Mouse (Mus musculus) lung, adult 2 months (tissue): Measurements from ENCODE around the gene Klc2. TPM values are rescaled to one million over a fixed set of nuclear protein-coding genes. Genes with fewer than 3 reads are reported as not detected.
A peak's percentile ranks its signal among the peaks of the same experiment; 100 is the strongest.

Experiments
- DNase-seq: peaks from one replicate; pipeline ENCODE4 v3.0.0; 2022
- H3K4me1 ChIP-seq: fragments of 200-500 bp; 2 replicates; pipeline ENCODE4 v1.6.1; 2011; ENCODE audit warnings: low read length; ENCODE audit not compliant: control insufficient read depth, insufficient read depth
- H3K4me3 ChIP-seq: fragments of 200-500 bp; replicated peaks from 2 replicates; pipeline ENCODE3; 2011; ENCODE audit warnings: low read depth, mild to moderate bottlenecking, control low read depth, low read length; ENCODE audit errors: extremely low read depth
- CTCF ChIP-seq: fragments of 200-500 bp; IDR thresholded peaks from 2 replicates; pipeline ENCODE4 v1.5.1; 2011; ENCODE audit warnings: mild to moderate bottlenecking, low read length, control low read depth; ENCODE audit not compliant: insufficient read depth
- POLR2A ChIP-seq: fragments of 200-500 bp; IDR thresholded peaks from 2 replicates; pipeline ENCODE4 v1.6.1; 2011; ENCODE audit warnings: low read depth, mild to moderate bottlenecking, control low read depth, low read length, borderline replicate concordance; ENCODE audit errors: extremely low read depth
- WGBS: fragments of 180-500 bp; shearing (Covaris S2); methylation state at CpG from one replicate; pipeline ENCODE4 v1.1.7; 2018; 5-methylcytosine and 5-hydroxymethylcytosine counted together
- polyA plus RNA-seq: library from polyadenylated mRNA; depleted of rRNA; stranded (reverse); fragments of >200 nt; gene quantifications from 2 replicates; pipeline ENCODE4 v1.2.3, GENCODE M21; 2012

The Klc2 gene
- polyA plus RNA-seq, 1 experiment: 47.3 TPM

GRCm38 (mm10) chr19:5079279-5079678 lies 39.1 kb downstream of the Klc2 start:
- Histone ChIP-seq H3K4me1 (no peaks in the 10 kb centered on the region), H3K4me3 (no peak overlapping the region)
- TF ChIP-seq POLR2A (no peak), CTCF (no peak)
- no peak for DNase-seq
- 88% methylated on average over 1 of the region's 1 CpGs for WGBS

GRCm38 (mm10) chr19:5073518-5073917 lies 44.8 kb downstream of the Klc2 start:
- WGBS: 24% methylated on average over 5 of the region's 5 CpGs
- Histone ChIP-seq H3K4me1 (peaks cover 4% of the 10 kb centered on the region; the same call in 1 of the 2 replicates), H3K4me3 (no peak overlapping the region)
- TF ChIP-seq POLR2A (no peak), CTCF (no peak)
- DNase-seq: no peak

GRCm38 (mm10) chr19:5073028-5073427 lies 45.3 kb downstream of the Klc2 start:
- DNase-seq: peak; percentile 62
- WGBS: under 1% methylated on average over 15 of the region's 15 CpGs
- Histone ChIP-seq H3K4me3 (peak overlapping the region; percentile 69), H3K4me1 (peaks cover 7% of the 10 kb centered on the region; the same call in 1 of the 2 replicates)
- TF ChIP-seq POLR2A (no peak), CTCF (peak; percentile 58)

GRCm38 (mm10) chr19:5072389-5073019 lies 45.9 kb downstream of the Klc2 start:
- DNase-seq: no peak
- WGBS: 6% methylated on average over 20 of the region's 20 CpGs
- peaks cover 9% of the 10 kb centered on the region for H3K4me1 ChIP-seq
- TF ChIP-seq POLR2A: no peak
- peak overlapping the region; percentile 45 for H3K4me3 ChIP-seq

- Histone ChIP-seq H3K4me3 (peak overlapping the region; percentile 58), H3K4me1 (peaks cover 14% of the 10 kb centered on the region)
- peak; percentile 76 for DNase-seq
- TF ChIP-seq CTCF: no peak
- no peak for TF ChIP-seq POLR2A
- 3% methylated on average over 40 of the region's 40 CpGs for WGBS
These were observed 46.6 kb downstream of the Klc2 start for GRCm38 (mm10) chr19:5071545-5072369.

- 34% methylated on average over 11 of the region's 11 CpGs for WGBS
- DNase-seq: no peak
- Histone ChIP-seq H3K4me3 (no peak overlapping the region), H3K4me1 (peaks cover 14% of the 10 kb centered on the region)
- TF ChIP-seq POLR2A (no peak), CTCF (no peak)
These were observed 47.3 kb downstream of the Klc2 start for GRCm38 (mm10) chr19:5071077-5071476.

- DNase-seq: no peak
- H3K4me3 ChIP-seq: no peak overlapping the region
- TF ChIP-seq POLR2A (no peak), CTCF (no peak)
- peaks cover 14% of the 10 kb centered on the region for H3K4me1 ChIP-seq
- 80% methylated on average over 7 of the region's 7 CpGs for WGBS
These were observed 48.4 kb downstream of the Klc2 start for GRCm38 (mm10) chr19:5069978-5070377.

- TF ChIP-seq POLR2A (no peak), CTCF (no peak)
- peaks cover 14% of the 10 kb centered on the region for H3K4me1 ChIP-seq
- no peak for DNase-seq
- H3K4me3 ChIP-seq: no peak overlapping the region
- 77% methylated on average over 5 of the region's 5 CpGs for WGBS
These were observed 48.9 kb downstream of the Klc2 start for GRCm38 (mm10) chr19:5069486-5069885.

- Histone ChIP-seq H3K4me3 (peak overlapping the region; percentile 10), H3K4me1 (peaks cover 14% of the 10 kb centered on the region)
- no peak for DNase-seq
- TF ChIP-seq POLR2A (no peak), CTCF (no peak)
- WGBS: 35% methylated on average over 21 of the region's 21 CpGs
These were observed 49.7 kb downstream of the Klc2 start for GRCm38 (mm10) chr19:5068570-5069234.
